Mouse (Mus musculus): ENCODE results near the gene Pitpna. TPM values are rescaled to one million over a fixed set of nuclear protein-coding genes. Genes with fewer than 3 reads are reported as not detected.

Pitpna gene
- polyA plus RNA-seq, 1 experiment from 2014 or later = 83.2 TPM

DNA sequence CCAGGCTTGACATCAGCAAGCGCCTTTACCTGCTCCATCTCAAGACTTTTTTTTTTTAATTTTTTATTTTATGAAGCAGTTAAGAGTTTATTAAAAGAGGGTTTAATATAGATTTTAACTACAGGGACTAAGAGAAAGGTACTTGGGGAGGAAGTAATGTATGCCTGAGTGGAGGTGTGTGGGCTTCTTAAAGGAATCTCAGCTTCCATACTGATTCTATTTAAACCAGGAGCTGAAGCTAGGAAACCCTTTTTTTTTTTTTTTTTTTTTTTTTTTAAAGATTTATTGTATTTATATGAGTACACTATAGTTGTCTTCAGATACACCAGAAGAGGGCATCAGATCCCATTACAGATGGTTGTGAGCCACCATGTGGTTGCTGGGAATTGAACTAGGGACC is 26.9 kb downstream of the Pitpna start:
- peaks cover 88% of the 10 kb centered on the region for H3K36me3 ChIP-seq (ENCODE audit: control insufficient read depth, insufficient read depth, low read length)
- WGBS = 100% methylated on average over 1 of the region's 1 CpGs
- H3K27me3 ChIP-seq (ENCODE audit: control insufficient read depth, insufficient read depth, low read length) = no peaks in the 10 kb centered on the region
- H3K9ac ChIP-seq (ENCODE audit: low read length) = no peak overlapping the region
- H3K4me3 ChIP-seq (ENCODE audit: control insufficient read depth in 1 of 2, insufficient read depth in 1 of 2, low read depth in 1 of 2, low read length in 2 of 2) = no peak overlapping the region
- no peak overlapping the region for H3K27ac ChIP-seq (replicated peaks in 1 of 2; ENCODE audit: control insufficient read depth in 1 of 2, insufficient read depth in 1 of 2, low read depth in 2 of 2, low read length in 2 of 2)
- no peak overlapping the region for H3K4me2 ChIP-seq (ENCODE audit: low read length)
- no peak for ATAC-seq (ENCODE audit: insufficient number of reproducible peaks, insufficient read depth, low FRiP score, low read depth)
- H3K9me3 ChIP-seq (ENCODE audit: control insufficient read depth, low read length) = no peaks in the 10 kb centered on the region
- H3K4me1 ChIP-seq (ENCODE audit: control insufficient read depth in 2 of 2, insufficient read depth in 2 of 2, low read length in 2 of 2) = no peaks in the 10 kb centered on the region

DNA sequence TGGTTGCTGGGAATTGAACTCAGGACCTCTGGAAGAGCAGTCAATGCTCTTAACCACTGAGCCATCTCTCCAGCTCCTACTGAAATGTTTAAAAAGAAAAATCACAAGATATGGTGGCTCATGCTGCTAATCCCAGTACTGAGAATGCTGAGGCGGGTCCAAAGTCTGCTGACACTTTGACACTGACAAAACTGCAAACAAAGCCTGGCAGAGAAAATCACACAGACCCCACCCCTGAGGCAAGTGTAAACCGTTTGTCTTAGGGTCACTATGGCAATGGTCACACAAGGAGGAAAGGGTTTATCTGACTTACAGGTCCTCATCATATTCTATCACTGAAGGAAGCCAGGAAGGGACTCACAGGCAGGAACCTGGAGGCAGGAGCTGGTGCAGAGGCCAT is 27.7 kb downstream of the Pitpna start:
- 81% methylated on average over 2 of the region's 2 CpGs for WGBS
- Histone ChIP-seq H3K4me1 (ENCODE audit: control insufficient read depth in 2 of 2, insufficient read depth in 2 of 2, low read length in 2 of 2) (peaks cover 2 to 7% of the 10 kb centered on the region in 2 experiments; a peak in 3 of 4 replicates), H3K9ac (ENCODE audit: low read length) (no peak overlapping the region), H3K4me2 (ENCODE audit: low read length) (no peak overlapping the region), H3K9me3 (ENCODE audit: control insufficient read depth, low read length) (no peaks in the 10 kb centered on the region), H3K4me3 (ENCODE audit: control insufficient read depth in 1 of 2, insufficient read depth in 1 of 2, low read depth in 1 of 2, low read length in 2 of 2) (no peak overlapping the region), H3K27me3 (ENCODE audit: control insufficient read depth, insufficient read depth, low read length) (no peaks in the 10 kb centered on the region), H3K36me3 (ENCODE audit: control insufficient read depth, insufficient read depth, low read length) (peaks cover 88% of the 10 kb centered on the region), H3K27ac (replicated peaks in 1 of 2; ENCODE audit: control insufficient read depth in 1 of 2, insufficient read depth in 1 of 2, low read depth in 2 of 2, low read length in 2 of 2) (no peak overlapping the region)
- no peak for ATAC-seq (ENCODE audit: insufficient number of reproducible peaks, insufficient read depth, low FRiP score, low read depth)

DNA sequence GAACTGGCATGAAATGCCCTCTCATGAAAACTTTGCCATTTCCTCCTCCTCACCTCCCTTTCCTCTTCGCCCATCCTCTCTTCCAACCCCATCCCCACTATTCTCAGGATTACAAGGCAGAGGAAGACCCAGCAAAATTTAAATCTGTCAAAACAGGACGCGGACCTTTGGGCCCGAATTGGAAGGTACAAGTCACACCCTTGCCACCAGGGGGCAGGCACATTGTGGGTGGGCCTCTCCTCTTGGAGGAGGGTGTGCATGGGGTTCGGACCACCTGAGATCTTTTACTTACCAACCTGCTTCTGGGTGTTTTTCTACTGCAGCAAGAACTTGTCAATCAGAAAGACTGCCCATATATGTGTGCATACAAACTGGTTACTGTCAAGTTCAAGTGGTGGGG is 31.2 kb downstream of the Pitpna start:
- Histone ChIP-seq H3K4me3 (ENCODE audit: control insufficient read depth in 1 of 2, insufficient read depth in 1 of 2, low read depth in 1 of 2, low read length in 2 of 2) (no peak overlapping the region), H3K4me2 (ENCODE audit: low read length) (no peak overlapping the region), H3K9ac (ENCODE audit: low read length) (no peak overlapping the region), H3K9me3 (ENCODE audit: control insufficient read depth, low read length) (no peaks in the 10 kb centered on the region), H3K27ac (replicated peaks in 1 of 2; ENCODE audit: control insufficient read depth in 1 of 2, insufficient read depth in 1 of 2, low read depth in 2 of 2, low read length in 2 of 2) (no peak overlapping the region), H3K27me3 (ENCODE audit: control insufficient read depth, insufficient read depth, low read length) (no peaks in the 10 kb centered on the region), H3K36me3 (ENCODE audit: control insufficient read depth, insufficient read depth, low read length) (peaks cover 72% of the 10 kb centered on the region), H3K4me1 (ENCODE audit: control insufficient read depth in 2 of 2, insufficient read depth in 2 of 2, low read length in 2 of 2) (peaks cover 12 to 29% of the 10 kb centered on the region in 2 experiments)
- WGBS = 86% methylated on average over 5 of the region's 5 CpGs
- no peak for ATAC-seq (ENCODE audit: insufficient number of reproducible peaks, insufficient read depth, low FRiP score, low read depth)

DNA sequence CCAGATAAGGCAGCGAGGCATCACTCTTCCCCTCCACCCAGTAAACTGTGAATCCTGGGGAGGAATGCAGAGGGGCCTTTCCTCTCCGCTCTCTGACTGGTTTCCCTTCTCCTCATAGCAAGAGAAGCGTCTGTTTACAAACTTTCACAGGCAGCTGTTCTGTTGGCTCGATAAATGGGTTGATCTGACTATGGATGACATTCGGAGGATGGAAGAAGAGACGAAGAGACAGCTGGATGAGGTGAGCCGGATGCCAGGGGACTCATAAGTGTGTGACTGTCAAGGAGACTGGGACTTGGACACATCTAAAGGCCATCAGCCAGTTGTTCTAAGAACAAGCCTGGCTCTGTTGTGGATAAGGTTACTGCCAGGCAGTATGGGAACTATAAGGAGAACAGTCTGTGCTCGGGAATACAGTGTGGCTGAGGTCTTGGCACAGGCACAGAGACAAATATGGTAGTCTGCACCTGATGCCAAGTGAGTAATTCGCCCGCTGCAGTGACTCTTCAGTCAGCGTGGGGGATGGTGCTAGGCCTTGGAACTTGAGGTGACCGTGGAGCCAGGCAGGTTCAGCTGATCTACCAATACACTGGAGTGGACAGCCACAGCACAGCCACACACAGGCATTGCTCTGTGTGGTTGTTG is 32.4 kb downstream of the Pitpna start:
- peaks cover 16 to 41% of the 10 kb centered on the region in 2 experiments for H3K4me1 ChIP-seq (ENCODE audit: control insufficient read depth in 2 of 2, insufficient read depth in 2 of 2, low read length in 2 of 2)
- H3K4me3 ChIP-seq (ENCODE audit: control insufficient read depth in 1 of 2, insufficient read depth in 1 of 2, low read depth in 1 of 2, low read length in 2 of 2) = no peak overlapping the region
- no peaks in the 10 kb centered on the region for H3K9me3 ChIP-seq (ENCODE audit: control insufficient read depth, low read length)
- H3K27me3 ChIP-seq (ENCODE audit: control insufficient read depth, insufficient read depth, low read length) = no peaks in the 10 kb centered on the region
- 0 out of 2 replicates have a peak, but pooled peaks have one; percentile 15 for ATAC-seq (ENCODE audit: insufficient number of reproducible peaks, insufficient read depth, low FRiP score, low read depth)
- no peak overlapping the region for H3K4me2 ChIP-seq (ENCODE audit: low read length)
- H3K27ac ChIP-seq (replicated peaks in 1 of 2; ENCODE audit: control insufficient read depth in 1 of 2, insufficient read depth in 1 of 2, low read depth in 2 of 2, low read length in 2 of 2) = peak overlapping the region; percentile 1 to 62
- no peak overlapping the region for H3K9ac ChIP-seq (ENCODE audit: low read length)
- WGBS = 78% methylated on average over 12 of the region's 12 CpGs
- H3K36me3 ChIP-seq (ENCODE audit: control insufficient read depth, insufficient read depth, low read length) = peaks cover 66% of the 10 kb centered on the region

DNA sequence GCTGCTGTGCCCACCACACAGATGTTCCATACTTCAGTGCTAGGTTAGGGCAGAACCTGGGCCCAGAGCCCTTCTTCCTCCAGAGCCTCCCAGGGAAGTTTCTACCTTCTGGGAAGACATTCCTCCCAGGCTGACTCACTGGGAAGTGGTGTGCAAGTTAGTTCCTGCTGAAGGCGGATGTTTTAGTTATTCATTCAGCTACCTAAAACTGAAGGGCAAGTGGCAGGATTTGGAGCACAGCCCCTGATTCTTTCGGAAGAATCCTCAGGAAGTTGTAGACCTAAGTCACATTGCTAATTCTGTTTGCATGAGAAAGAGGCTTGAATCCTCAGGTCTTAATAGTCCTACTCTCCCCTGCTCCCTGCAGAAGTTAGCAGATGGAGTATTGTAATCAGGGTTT is 33.5 kb downstream of the Pitpna start:
- ATAC-seq (ENCODE audit: insufficient number of reproducible peaks, insufficient read depth, low FRiP score, low read depth) = no peak
- no peak overlapping the region for H3K4me2 ChIP-seq (ENCODE audit: low read length)
- peaks cover 72% of the 10 kb centered on the region for H3K36me3 ChIP-seq (ENCODE audit: control insufficient read depth, insufficient read depth, low read length)
- no peak overlapping the region for H3K9ac ChIP-seq (ENCODE audit: low read length)
- WGBS = 79% methylated on average over 2 of the region's 2 CpGs
- H3K27ac ChIP-seq (replicated peaks in 1 of 2; ENCODE audit: control insufficient read depth in 1 of 2, insufficient read depth in 1 of 2, low read depth in 2 of 2, low read length in 2 of 2) = peak overlapping the region; percentile 53 to 62; a peak in 3 of 4 replicates
- peaks cover 16 to 42% of the 10 kb centered on the region in 2 experiments for H3K4me1 ChIP-seq (ENCODE audit: control insufficient read depth in 2 of 2, insufficient read depth in 2 of 2, low read length in 2 of 2)
- H3K27me3 ChIP-seq (ENCODE audit: control insufficient read depth, insufficient read depth, low read length) = no peaks in the 10 kb centered on the region
- no peaks in the 10 kb centered on the region for H3K9me3 ChIP-seq (ENCODE audit: control insufficient read depth, low read length)
- H3K4me3 ChIP-seq (ENCODE audit: control insufficient read depth in 1 of 2, insufficient read depth in 1 of 2, low read depth in 1 of 2, low read length in 2 of 2) = no peak overlapping the region

DNA sequence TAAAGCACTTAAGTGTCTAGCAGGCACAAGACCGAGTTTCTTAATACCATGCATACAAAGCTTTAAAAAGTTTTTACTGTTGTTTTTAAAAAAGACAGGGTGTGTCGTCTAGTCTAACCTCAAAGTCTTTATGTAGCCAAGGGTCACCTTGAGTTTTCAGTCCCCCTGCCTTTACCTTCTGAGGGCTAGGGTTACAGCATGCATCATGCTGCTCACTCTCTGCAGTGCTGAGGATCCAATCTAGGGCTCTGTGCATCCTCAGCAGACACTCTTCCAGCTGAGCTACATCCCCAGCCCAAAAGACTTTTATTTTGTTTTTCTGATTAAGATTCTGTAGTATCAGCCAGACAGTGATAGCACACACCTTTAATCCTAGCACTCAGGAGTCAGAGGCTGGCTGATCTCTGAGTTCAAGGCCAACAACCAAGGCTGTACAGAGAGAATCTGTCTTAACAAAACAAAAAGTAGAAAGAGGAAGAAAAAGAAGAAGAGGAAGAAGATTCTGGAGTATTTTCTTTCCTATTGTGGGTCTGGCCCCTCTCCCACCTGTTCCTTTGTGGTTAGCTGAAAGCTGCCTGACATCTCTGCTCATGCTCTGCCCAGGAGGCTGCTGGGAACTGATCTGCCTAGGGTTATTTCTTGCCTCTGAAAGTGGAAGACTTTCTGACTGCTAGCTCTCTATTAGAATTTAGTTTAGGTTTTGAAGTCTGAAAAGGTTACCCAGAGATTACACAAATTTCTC is 34.9 kb downstream of the Pitpna start:
- no peaks in the 10 kb centered on the region for H3K9me3 ChIP-seq (ENCODE audit: control insufficient read depth, low read length)
- no peak overlapping the region for H3K4me2 ChIP-seq (ENCODE audit: low read length)
- no peak for ATAC-seq (ENCODE audit: insufficient number of reproducible peaks, insufficient read depth, low FRiP score, low read depth)
- H3K4me3 ChIP-seq (ENCODE audit: control insufficient read depth in 1 of 2, insufficient read depth in 1 of 2, low read depth in 1 of 2, low read length in 2 of 2) = no peak overlapping the region
- H3K36me3 ChIP-seq (ENCODE audit: control insufficient read depth, insufficient read depth, low read length) = peaks cover 73% of the 10 kb centered on the region
- no peaks in the 10 kb centered on the region for H3K27me3 ChIP-seq (ENCODE audit: control insufficient read depth, insufficient read depth, low read length)
- 36% methylated on average over 2 of the region's 2 CpGs for WGBS
- 0 out of 2 replicates have a peak overlapping the region, but pooled peaks have one; percentile 5 for H3K9ac ChIP-seq (ENCODE audit: low read length)
- H3K4me1 ChIP-seq (ENCODE audit: control insufficient read depth in 2 of 2, insufficient read depth in 2 of 2, low read length in 2 of 2) = peaks cover 16 to 42% of the 10 kb centered on the region in 2 experiments
- peak overlapping the region; percentile 93 to 96 for H3K27ac ChIP-seq (replicated peaks in 1 of 2; ENCODE audit: control insufficient read depth in 1 of 2, insufficient read depth in 1 of 2, low read depth in 2 of 2, low read length in 2 of 2)

DNA sequence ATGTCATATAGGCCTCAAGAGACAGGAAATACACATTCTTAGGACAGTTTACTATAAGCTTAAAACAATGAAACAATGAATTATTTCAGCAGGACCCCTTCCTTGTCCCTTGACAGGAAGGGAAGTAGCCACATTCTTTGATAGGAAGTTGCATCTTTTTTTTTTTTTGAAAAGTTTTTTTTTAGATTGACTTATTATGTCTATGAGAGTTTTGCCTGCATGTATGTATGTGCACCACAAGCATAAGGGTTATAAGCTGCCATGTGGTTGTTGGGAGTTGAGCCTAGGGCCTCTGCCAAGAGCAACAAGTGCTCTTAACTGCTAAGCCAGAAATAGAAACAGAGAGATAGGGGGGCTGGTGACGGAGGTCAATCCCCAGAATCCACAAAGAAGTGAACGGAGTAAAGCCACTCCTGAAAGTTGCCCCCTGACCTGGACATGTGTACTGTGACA is 36.2 kb downstream of the Pitpna start:
- Histone ChIP-seq H3K27me3 (ENCODE audit: control insufficient read depth, insufficient read depth, low read length) (no peaks in the 10 kb centered on the region), H3K27ac (replicated peaks in 1 of 2; ENCODE audit: control insufficient read depth in 1 of 2, insufficient read depth in 1 of 2, low read depth in 2 of 2, low read length in 2 of 2) (peak overlapping the region; percentile 93 to 96), H3K36me3 (ENCODE audit: control insufficient read depth, insufficient read depth, low read length) (peaks cover 69% of the 10 kb centered on the region), H3K4me2 (ENCODE audit: low read length) (peak overlapping the region; percentile 41), H3K4me3 (ENCODE audit: control insufficient read depth in 1 of 2, insufficient read depth in 1 of 2, low read depth in 1 of 2, low read length in 2 of 2) (no peak overlapping the region), H3K9me3 (ENCODE audit: control insufficient read depth, low read length) (no peaks in the 10 kb centered on the region), H3K9ac (ENCODE audit: low read length) (peak overlapping the region; percentile 42; the same call in 1 of the 2 replicates), H3K4me1 (ENCODE audit: control insufficient read depth in 2 of 2, insufficient read depth in 2 of 2, low read length in 2 of 2) (peaks cover 16 to 42% of the 10 kb centered on the region in 2 experiments)
- WGBS = 6% methylated on average over 2 of the region's 2 CpGs
- peak; percentile 64 for ATAC-seq (ENCODE audit: insufficient number of reproducible peaks, insufficient read depth, low FRiP score, low read depth)
